Mouse (Mus musculus) liver, postnatal 0 days (tissue): ENCODE results near the gene Sos1. TPM values are rescaled to one million over a fixed set of nuclear protein-coding genes. Genes with fewer than 3 reads are reported as not detected.

Experiments
- ATAC-seq: fragments of 200-750 bp; cut with Nextera tagmentation; 2 replicates; pipeline ENCODE4 v1.8.0; 2017; ENCODE audit warnings: mild to moderate bottlenecking, moderate library complexity
- DNase-seq: peaks from one replicate; pipeline ENCODE4 v3.0.0-alpha.2; 2016
- H3K27ac ChIP-seq: fragments of 300-500 bp; sonication (generic); 2 replicates; pipeline ENCODE4 v1.5.1; 2014; ENCODE audit warnings: antibody characterized with exemption, moderate library complexity, mild to moderate bottlenecking, low read depth
- H3K27me3 ChIP-seq: fragments of 300-500 bp; sonication (generic); 2 replicates; pipeline ENCODE4 v1.6.1; 2014; ENCODE audit warnings: low read length, control low read depth, mixed read lengths; ENCODE audit not compliant: insufficient read depth
- H3K36me3 ChIP-seq: fragments of 300-500 bp; sonication (generic); replicated peaks from 2 replicates; pipeline ENCODE4 v1.6.1; 2014; ENCODE audit warnings: mild to moderate bottlenecking, control low read depth, low read length, moderate library complexity, mixed read lengths; ENCODE audit not compliant: insufficient read depth
- H3K4me1 ChIP-seq: fragments of 300-500 bp; sonication (generic); 2 replicates; pipeline ENCODE4 v1.6.1; 2014; ENCODE audit warnings: antibody characterized with exemption, mild to moderate bottlenecking, control low read depth; ENCODE audit not compliant: insufficient read depth
- H3K4me2 ChIP-seq: fragments of 300-500 bp; sonication (generic); 2 replicates; pipeline ENCODE4 v1.6.1; 2014; ENCODE audit warnings: low read depth, mild to moderate bottlenecking, low read length, moderate library complexity, mixed read lengths
- H3K4me3 ChIP-seq: fragments of 300-500 bp; sonication (generic); 2 replicates; pipeline ENCODE4 v1.5.1; 2014; ENCODE audit warnings: low read depth, low read length
- H3K9ac ChIP-seq: fragments of 300-500 bp; sonication (generic); replicated peaks from 2 replicates; pipeline ENCODE4 v1.6.1; 2014; ENCODE audit warnings: mild to moderate bottlenecking, moderate library complexity
- H3K9me3 ChIP-seq: fragments of 300-500 bp; sonication (generic); 2 replicates; pipeline ENCODE4 v1.6.1; 2016; ENCODE audit warnings: mild to moderate bottlenecking, control low read depth, low read length, mixed read lengths
- CTCF ChIP-seq: sonication (generic); IDR thresholded peaks from 2 replicates; pipeline ENCODE4 v1.5.1; 2016; ENCODE audit warnings: antibody characterized with exemption, low read depth
- EP300 ChIP-seq: IDR thresholded peaks from 2 replicates; pipeline ENCODE4 v1.6.1; 2016; ENCODE audit warnings: antibody characterized with exemption, low read depth, mild to moderate bottlenecking
- WGBS: fragments of 180-500 bp; shearing (Covaris S2); extraction: QIAGEN DNeasy Blood & Tissue Kit; methylation state at CpG from one replicate; pipeline ENCODE4 v1.1.7; 2014; ENCODE audit not compliant: insufficient replicate concordance; 5-methylcytosine and 5-hydroxymethylcytosine counted together
- polyA plus RNA-seq: library from polyadenylated mRNA; unstranded; fragments of >200 nt; fragmentation: Nextera tagmentation; extraction: Ambion mirVana; gene quantifications from 2 replicates; pipeline ENCODE4 v1.2.1, GENCODE M21; 2015

Gene Sos1
- polyA plus RNA-seq, 1 experiment from 2014 or later: 1.4 TPM

GRCm38 (mm10) chr17:80445433-80445832 is 34.8 kb downstream of the Sos1 start:
- ATAC-seq (no peak), DNase-seq (no peak)
- no peak overlapping the region for H3K4me2 ChIP-seq
- WGBS: 88% methylated on average over 7 of the region's 7 CpGs
- no peaks in the 10 kb centered on the region for H3K27me3 ChIP-seq
- H3K4me3 ChIP-seq: no peak overlapping the region
- no peak overlapping the region for H3K27ac ChIP-seq
- no peak for TF ChIP-seq EP300
- TF ChIP-seq CTCF: no peak
- no peak overlapping the region for H3K9ac ChIP-seq
- no peaks in the 10 kb centered on the region for H3K9me3 ChIP-seq
- no peaks in the 10 kb centered on the region for H3K4me1 ChIP-seq
- H3K36me3 ChIP-seq: peaks cover 49% of the 10 kb centered on the region

GRCm38 (mm10) chr17:80435680-80436079 is 44.6 kb downstream of the Sos1 start:
- TF ChIP-seq EP300 (no peak), CTCF (no peak)
- Histone ChIP-seq H3K36me3 (peaks cover 8% of the 10 kb centered on the region), H3K9me3 (no peaks in the 10 kb centered on the region)

GRCm38 (mm10) chr17:80434430-80434829 is 45.8 kb downstream of the Sos1 start:
- Histone ChIP-seq H3K36me3 (peaks cover 7% of the 10 kb centered on the region), H3K4me2 (no peak overlapping the region), H3K27me3 (no peaks in the 10 kb centered on the region), H3K9me3 (no peaks in the 10 kb centered on the region), H3K4me1 (no peaks in the 10 kb centered on the region), H3K4me3 (no peak overlapping the region), H3K9ac (no peak overlapping the region), H3K27ac (no peak overlapping the region)
- TF ChIP-seq EP300 (no peak), CTCF (no peak)
- WGBS: 86% methylated on average over 3 of the region's 3 CpGs
- no peak for ATAC-seq
- DNase-seq: no peak

More at GRCm38 (mm10) chr17:80435680-80436079, 44.6 kb downstream of the Sos1 start:
- ATAC-seq (no peak), DNase-seq (no peak)
- no peaks in the 10 kb centered on the region for H3K4me1 ChIP-seq
- no peak overlapping the region for H3K4me2 ChIP-seq
- no peak overlapping the region for H3K9ac ChIP-seq
- 81% methylated on average over 5 of the region's 5 CpGs for WGBS
- H3K4me3 ChIP-seq: no peak overlapping the region
- H3K27ac ChIP-seq: no peak overlapping the region
- no peaks in the 10 kb centered on the region for H3K27me3 ChIP-seq

- TF ChIP-seq CTCF (no peak), EP300 (no peak)
- H3K9me3 ChIP-seq: no peaks in the 10 kb centered on the region
- H3K27ac ChIP-seq: no peak overlapping the region
- H3K4me1 ChIP-seq: no peaks in the 10 kb centered on the region
- H3K27me3 ChIP-seq: no peaks in the 10 kb centered on the region
- 88% methylated on average over 9 of the region's 9 CpGs for WGBS
- no peak overlapping the region for H3K9ac ChIP-seq
- no peak overlapping the region for H3K4me2 ChIP-seq
- H3K36me3 ChIP-seq: peaks cover 7% of the 10 kb centered on the region
- no peak; the same call in 1 of the 2 replicates for ATAC-seq
- no peak overlapping the region for H3K4me3 ChIP-seq
- DNase-seq: no peak
Measured at GRCm38 (mm10) chr17:80431997-80432396, 48.3 kb downstream of the Sos1 start.

GRCm38 (mm10) chr17:80427966-80428365 is 52.3 kb downstream of the Sos1 start:
- H3K36me3 ChIP-seq: peaks cover 10% of the 10 kb centered on the region
- H3K4me1 ChIP-seq: no peaks in the 10 kb centered on the region
- no peaks in the 10 kb centered on the region for H3K27me3 ChIP-seq
- no peaks in the 10 kb centered on the region for H3K9me3 ChIP-seq
- H3K4me2 ChIP-seq: no peak overlapping the region
- 70% methylated on average over 2 of the region's 2 CpGs for WGBS
- ATAC-seq (no peak), DNase-seq (no peak)
- no peak for TF ChIP-seq EP300
- TF ChIP-seq CTCF: no peak
- no peak overlapping the region for H3K27ac ChIP-seq
- no peak overlapping the region for H3K4me3 ChIP-seq
- no peak overlapping the region for H3K9ac ChIP-seq

GRCm38 (mm10) chr17:80426901-80427300 is 53.4 kb downstream of the Sos1 start:
- WGBS: 80% methylated on average over 5 of the region's 5 CpGs
- no peaks in the 10 kb centered on the region for H3K9me3 ChIP-seq
- no peaks in the 10 kb centered on the region for H3K4me1 ChIP-seq
- no peak overlapping the region for H3K27ac ChIP-seq
- no peaks in the 10 kb centered on the region for H3K27me3 ChIP-seq
- ATAC-seq: no peak
- H3K4me2 ChIP-seq: no peak overlapping the region
- no peak overlapping the region for H3K9ac ChIP-seq
- no peak for TF ChIP-seq EP300
- TF ChIP-seq CTCF: no peak
- peaks cover 18% of the 10 kb centered on the region for H3K36me3 ChIP-seq
- no peak for DNase-seq
- no peak overlapping the region for H3K4me3 ChIP-seq

GRCm38 (mm10) chr17:80426171-80426570 is 54.1 kb downstream of the Sos1 start:
- Histone ChIP-seq H3K9me3 (no peaks in the 10 kb centered on the region), H3K4me3 (no peak overlapping the region), H3K4me1 (no peaks in the 10 kb centered on the region), H3K36me3 (peaks cover 18% of the 10 kb centered on the region), H3K27ac (no peak overlapping the region), H3K27me3 (no peaks in the 10 kb centered on the region), H3K9ac (no peak overlapping the region), H3K4me2 (no peak overlapping the region)
- 84% methylated on average over 7 of the region's 7 CpGs for WGBS
- ATAC-seq (no peak), DNase-seq (no peak)
- TF ChIP-seq EP300 (no peak), CTCF (no peak)
